Mouse (Mus musculus): ENCODE measurements around the gene Tex13c1. TPM values are rescaled to one million over a fixed set of nuclear protein-coding genes. Genes with fewer than 3 reads are reported as not detected.

Gene Tex13c1
- polyA plus RNA-seq (2015; fragmentation: Nextera tagmentation; extraction: Ambion mirVana), result not detected in 2 replicates

DNA sequence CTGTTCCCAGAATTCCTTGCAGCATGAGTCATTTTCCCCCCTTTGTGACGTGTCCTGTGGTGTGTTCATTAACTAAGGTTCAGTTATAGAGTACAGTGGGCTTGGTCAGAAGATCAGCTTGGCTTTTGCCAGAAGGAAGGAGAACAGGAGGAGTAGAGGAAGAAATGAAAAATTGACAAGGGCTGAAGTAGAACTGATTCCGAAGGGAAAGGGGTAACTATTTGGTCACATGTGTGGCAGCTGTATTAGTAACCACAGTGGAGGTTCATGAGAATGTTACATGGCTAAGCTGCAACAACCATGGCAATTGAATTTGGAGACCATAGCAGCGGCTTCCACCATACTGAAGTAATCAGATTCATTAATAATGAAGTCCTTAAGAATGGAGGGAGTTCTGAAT lies at the start of gene Tex13c1:
TSS of gene Tex13c1 (plus strand) at position 301 of the 400 bp plus-strand sequence.
- 90% methylated on average over 3 of the region's 3 CpGs for WGBS

More for the DNA sequence above, at the start of gene Tex13c1:
- no peak within 1 kb of the TSS for H3K9ac ChIP-seq
- no peak within 1 kb of the TSS for H3K4me3 ChIP-seq
- no peaks in the 10 kb centered on the region for H3K27me3 ChIP-seq (replicated peaks)
- no peaks in the 10 kb centered on the region for H3K9me3 ChIP-seq
- H3K27ac ChIP-seq, result no peak within 1 kb of the TSS
- H3K4me1 ChIP-seq, result no peaks in the 10 kb centered on the region
- H3K36me3 ChIP-seq (replicated peaks), result no peaks in the 10 kb centered on the region
- ATAC-seq (replicated peaks), result no peak
- H3K4me2 ChIP-seq, result no peak within 1 kb of the TSS

Other genes with a start within 250 kb of the Tex13c1 start
- 36.6 and 39.2 TPM in 2 replicates for gene Tenm1, start 162.0 kb upstream of the Tex13c1 start, polyA plus RNA-seq (2015; fragmentation: Nextera tagmentation; extraction: Ambion mirVana)

All from midbrain, embryonic 15.5 days (tissue).